Mouse (Mus musculus) gastrocnemius, postnatal 25 days (tissue): ENCODE results near the gene Sirpa. TPM values are rescaled to one million over a fixed set of nuclear protein-coding genes. Genes with fewer than 3 reads are reported as not detected.
A peak's percentile ranks its signal among the peaks of the same experiment; 100 is the strongest.

Source experiments
- DNase-seq: peaks from one replicate; pipeline ENCODE4 v3.0.0; 2022
- long read RNA-seq, 2 experiments: library from polyadenylated mRNA; stranded (forward); transcript quantifications; one replicate each; pipeline ENCODE4 v2.0.0; 2021
- total RNA-seq, 2 experiments: library from RNA; stranded (reverse); gene quantifications; 1 replicate in 1 of 2; 2 replicates in 1 of 2; pipeline ENCODE4 v1.2.3; 2021

Gene Sirpa
- 1 to 10 TPM; 6.7 to 7.9 TPM for total RNA-seq
- long read RNA-seq, experiment 1, partial matches to known transcripts: 0 of 2 reads
- long read RNA-seq, experiment 1, other reads (novel, unspliced or antisense): 1 of 2 reads
- long read RNA-seq, experiment 2, partial matches to known transcripts: 0 of 7 reads
- long read RNA-seq, experiment 2, other reads (novel, unspliced or antisense): 3 of 7 reads

DNA sequence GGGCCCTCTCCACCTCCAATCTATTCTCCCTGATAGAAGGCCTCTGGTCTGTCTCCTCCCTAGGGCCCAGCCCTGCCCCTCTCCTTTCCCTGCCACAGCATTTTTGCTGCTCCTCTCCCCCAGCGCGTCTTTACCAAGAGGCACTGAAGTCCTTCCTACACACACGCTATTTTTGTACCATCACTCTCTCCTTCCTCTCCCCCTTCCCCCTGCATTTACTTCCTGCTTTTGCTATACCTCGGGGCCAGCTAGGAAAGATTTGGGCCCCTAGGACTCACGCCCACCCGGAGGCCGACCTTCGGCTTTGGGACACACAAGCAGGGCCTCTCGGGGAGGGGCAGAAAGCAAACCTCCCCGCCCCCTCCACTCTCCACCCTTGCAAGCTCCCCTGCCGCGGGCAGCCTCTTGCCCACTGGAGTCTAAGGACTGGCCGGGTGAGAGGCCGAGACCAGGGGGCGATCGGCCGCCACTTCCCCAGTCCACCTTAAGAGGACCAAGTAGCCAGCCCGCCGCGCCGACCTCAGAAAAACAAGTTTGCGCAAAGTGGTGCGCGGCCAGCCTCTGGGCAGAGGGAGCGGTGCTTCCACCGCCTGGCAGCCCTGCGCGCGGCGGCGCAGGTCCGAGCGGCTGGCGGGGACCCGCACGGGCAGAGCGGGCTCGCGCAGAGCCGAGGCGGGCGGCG is at the start of gene Sirpa:
TSS of gene Sirpa (plus strand) at position 377 of the 682 bp plus-strand sequence.
- DNase-seq: peak; percentile 80

DNA sequence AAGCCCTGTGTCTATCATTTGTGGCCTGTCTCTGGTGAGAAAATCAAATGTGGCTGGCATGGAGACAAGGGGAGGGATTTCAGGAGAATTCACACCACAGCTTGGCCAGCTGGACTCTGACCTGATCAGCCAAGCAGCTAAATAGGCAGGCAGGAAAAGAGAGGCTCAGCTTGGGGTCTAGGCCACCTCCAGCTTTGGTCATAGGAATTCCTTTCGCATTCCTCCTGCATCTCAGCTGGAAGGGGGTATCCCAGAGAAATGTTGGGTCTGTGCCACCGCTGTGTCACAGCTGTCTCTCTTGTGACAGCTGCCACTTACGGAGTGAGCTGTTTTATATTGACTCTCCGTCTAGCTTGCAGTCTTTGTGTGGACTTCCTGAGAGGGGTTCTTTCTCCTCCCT is 48.2 kb upstream of the Sirpa start:
- DNase-seq: no peak

DNA sequence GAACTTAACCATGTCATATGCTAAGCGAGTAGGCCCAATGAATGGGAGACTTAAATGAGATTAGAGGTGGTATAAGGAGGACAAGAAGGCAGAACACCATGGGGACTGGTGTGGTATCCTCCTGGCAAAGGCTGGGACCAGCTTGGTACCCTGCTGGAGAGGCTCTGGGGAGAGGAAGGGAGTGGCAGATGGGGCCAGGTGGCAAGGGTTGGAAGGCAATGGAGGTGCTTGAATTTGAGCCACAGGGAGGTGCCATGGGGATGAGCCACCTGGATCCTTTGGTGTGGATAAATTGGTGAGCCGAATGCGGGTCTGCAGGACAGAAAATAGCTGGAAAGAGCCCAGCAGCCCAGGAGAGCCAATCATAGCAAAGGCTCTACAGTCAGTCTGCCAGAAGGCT is 47.7 kb upstream of the Sirpa start:
- no peak for DNase-seq

DNA sequence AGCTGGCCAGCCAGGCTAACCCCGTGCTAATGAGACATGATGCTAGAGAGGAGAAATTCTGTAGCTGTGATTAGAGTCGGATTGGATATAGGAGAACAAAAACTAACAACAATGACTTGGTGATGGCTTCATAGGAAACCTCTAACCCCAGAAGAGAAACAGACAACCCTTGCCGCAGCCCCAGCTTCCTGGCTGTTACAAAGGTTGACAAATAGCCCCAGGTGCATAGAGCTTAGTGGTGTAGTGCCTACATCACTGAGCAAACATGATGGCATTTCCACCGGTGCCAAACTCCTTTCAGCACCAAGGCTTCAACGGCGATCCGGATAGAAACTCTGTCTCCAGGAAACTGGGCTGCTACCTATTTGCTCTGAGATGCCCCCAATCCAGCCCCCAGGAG is 47.0 kb upstream of the Sirpa start:
- DNase-seq: no peak

DNA sequence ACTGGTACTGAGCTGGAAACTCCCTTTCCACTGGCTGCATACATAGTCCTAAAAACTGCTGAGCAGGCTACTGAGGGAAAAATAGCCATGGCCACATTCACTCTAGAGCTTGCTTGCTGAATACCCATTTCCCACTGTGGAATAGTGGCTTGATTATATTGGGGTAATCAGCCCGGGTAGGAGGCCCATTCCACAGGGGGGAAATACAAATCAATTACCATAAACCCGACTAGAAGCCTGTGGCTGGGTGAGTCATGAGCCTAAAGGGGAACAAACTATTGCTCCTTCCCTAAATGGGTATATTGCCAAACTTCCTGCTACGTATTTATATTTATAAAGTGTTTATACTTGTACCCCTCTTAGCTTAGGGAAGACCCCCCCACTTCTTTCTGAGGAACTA is 45.9 kb upstream of the Sirpa start:
- DNase-seq: no peak

DNA sequence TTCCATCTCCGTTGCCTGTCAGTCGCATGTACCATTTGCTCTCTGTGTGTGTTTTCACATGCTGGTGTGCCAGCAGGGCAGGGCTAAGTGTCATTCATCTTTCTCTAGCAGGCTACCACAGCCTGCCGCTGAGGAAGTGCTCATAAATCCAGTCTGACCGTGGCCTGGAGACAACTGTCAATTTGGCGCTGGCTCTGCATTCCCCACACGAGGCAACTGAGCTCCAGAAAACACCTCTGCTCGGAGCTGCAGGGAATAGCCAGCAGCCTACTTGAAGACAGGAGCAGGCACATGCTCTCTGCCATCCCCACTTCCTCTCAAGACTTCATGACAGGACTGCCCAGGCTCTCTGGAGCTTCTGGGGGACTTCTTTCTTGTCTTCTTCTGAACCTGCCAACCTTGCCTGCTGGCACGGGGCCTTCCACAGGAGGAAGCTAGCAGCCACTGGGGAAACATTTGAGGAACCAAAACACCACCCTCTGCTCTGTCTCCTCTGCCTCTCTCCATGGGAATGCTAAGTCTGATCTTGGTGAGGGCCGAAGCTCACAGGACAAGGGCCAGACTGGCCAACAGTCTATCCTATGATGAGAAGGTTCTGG is 43.0 kb upstream of the Sirpa start:
- peak; percentile 39 for DNase-seq

DNA sequence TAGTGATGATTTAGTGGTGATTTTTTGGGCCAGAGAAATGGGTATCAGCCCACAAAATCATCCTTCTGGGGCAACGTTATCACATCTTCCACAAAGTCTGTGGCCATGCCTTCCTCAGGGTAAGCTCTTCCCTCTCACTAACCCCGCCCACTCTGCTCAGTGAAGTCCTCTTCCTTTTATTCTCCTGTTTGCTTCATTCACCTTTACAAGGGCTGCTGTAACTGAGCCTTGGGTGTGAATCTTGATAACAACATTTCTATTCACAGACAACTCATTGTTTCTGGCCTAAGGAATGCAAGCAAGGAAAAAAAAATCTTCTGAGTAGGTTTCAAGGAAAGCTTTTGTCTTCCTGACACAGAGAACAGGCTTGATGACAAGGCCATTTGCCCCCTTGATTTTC is 41.9 kb upstream of the Sirpa start:
- DNase-seq: no peak

DNA sequence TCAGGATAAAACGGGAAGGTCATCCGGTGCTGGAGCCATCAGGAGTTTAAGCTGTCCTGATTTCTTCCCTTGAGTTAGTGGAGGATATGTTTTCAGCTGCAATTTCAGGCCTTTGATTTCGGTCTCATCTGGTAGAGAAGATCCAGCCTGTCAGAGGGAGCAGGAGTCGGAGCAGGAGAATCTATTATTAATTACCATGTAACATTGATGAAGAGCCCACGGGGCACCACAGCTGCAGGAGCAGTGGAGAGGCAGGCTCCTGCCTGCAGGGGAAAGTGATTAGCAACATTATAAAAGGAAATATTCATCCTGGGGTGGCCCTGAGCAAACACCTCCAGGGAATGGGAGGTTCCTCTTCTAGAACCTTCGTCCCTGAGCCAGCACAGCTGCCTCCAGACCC is 36.6 kb upstream of the Sirpa start:
- no peak for DNase-seq

DNA sequence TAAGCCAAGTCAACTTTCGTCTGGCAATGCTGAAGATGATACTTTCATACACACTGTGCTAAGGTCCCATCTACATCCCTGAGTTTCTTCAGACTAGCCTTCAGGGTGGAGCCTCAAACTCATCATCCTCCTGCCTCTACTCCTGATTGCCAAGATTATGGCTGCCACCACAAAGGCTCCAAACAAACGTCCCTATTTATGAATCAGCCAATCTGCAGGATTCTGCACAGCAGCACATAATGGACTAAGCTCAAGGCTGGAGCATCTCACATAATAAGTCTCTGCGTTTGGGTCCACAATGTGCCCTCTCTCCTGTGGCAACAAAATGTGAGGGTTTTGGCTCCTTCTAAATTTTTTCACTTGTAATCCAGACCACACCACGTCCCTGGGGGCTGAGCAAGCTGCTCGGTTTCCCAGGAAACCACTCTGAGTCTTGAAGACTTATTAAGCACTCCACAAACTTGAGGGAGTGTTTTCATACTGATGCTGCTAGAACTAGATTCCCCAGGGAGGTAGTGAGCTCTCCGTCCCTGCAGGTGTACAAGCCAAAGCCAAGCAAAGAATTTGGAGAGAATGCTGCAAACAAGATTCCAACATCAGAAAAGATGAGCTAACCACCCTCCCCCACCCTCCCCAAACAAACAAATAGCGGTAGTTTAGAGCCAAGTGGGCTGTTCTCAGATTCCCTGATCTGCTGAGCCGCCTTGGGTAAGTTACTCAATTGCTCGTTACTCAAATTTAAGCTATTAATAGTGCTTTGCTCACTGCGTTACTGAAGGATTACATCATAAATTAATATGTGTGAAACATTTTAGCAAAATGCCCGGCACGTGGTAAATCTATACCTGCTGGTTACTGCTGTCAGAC is 34.4 kb upstream of the Sirpa start:
- peak; percentile 60 for DNase-seq

DNA sequence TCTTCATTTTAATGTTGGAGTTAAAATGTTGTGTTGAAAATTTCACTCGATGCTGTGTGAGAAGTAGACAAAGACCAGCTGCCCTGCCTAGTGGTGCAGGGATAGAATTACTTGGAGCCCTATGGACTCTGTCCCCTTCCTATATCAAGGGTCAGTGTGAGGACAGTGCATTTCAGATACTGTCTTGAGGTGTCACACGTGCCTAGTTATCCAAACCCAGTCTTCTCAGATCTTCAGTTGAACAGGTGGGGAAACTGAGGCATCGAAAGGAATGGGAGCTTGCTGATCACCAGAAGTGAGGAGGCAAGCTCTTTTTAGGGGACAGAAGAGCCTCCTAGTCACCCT is 33.8 kb upstream of the Sirpa start:
- DNase-seq: no peak

DNA sequence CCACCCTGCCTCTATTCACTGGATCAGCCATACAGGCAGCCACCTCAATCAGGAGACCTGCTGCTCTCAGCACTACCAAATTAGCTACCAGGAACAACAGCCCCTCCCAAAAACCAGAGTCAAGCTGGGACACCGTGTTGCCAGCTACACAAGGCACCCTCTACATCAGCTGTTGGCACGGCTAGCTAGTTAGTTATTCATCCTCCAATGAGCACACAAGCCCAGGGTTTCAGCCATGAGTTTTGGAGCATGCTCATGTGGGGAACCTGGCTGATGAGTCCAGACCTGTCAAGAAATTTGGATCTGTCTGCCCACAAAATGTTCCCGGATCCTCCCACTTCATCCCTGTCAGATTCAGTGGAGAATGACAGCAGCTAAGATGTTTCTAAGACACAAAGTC is 30.8 kb upstream of the Sirpa start:
- DNase-seq: no peak

DNA sequence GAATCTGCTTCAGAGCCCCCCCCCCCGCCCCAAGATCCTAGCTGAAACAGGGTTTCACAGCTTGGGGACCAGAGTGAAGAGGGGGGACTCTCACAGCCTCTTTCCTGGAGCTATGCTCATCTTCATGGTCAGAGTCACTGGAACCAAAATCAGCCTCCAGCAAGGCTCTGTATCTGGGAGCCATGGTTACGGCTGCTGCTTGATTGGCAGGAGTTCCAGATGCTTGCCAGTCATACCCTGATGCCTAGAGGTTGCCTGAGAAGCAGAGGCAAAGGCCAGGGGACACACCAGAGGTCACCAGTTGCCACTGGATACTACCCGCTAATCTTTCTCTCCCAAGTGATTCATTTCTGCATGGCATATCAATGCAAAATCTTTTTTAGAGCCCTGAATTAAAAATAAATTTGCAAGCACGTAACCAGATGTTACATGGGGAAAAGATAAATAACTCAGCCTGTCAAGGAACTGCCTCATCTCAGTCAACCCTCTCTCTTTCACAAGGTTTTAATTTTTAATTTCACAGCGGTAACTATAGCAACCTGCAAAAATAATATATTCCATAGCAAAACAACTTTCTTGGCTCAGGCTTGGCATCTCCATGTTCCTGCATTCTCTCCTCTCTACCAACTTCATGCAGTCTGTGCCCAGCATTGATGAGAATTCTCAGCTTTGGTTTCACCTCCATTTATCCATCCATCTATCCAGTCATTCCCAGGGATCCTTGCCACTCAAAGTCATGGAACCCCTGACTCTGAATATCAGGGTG is 28.5 kb upstream of the Sirpa start:
- no peak for DNase-seq

DNA sequence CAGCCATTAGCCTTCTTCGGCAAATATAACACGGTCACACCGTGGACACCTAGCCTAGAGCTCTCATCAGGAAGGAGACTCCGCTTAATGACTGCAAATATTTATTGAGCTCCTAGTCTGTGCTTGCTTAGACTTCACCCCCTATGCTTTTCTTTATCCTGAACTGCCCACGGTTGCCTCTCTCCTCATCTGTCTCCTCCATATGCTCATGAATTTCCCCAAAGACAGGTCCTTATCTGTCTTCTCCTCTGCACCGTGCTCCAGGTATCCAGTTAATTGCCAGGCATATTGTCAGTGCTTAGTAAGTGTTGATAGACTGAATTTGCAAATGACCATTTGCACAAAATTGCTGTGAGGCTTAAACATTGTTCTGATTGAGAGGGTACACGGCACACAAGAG is 23.5 kb upstream of the Sirpa start:
- no peak for DNase-seq

DNA sequence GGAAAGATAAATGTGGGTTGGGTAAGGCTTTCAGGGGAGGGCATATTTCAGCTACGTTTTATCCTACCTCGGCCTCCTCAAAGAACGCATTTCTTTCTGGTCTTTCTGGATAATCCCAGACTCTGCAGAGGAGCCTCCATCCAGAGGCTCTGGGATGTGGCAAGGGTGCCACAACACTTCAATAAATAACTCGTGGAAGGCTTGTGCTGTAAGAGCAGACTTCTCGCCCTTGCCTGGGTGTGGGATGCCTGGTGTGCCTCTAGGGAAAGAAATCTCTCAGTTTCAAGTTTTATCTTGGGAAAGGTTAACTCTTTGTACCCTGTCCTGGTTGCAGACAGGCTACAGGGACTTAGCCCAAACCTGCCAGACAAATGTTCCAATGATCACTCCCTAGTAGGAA is 23.1 kb upstream of the Sirpa start:
- DNase-seq: no peak

DNA sequence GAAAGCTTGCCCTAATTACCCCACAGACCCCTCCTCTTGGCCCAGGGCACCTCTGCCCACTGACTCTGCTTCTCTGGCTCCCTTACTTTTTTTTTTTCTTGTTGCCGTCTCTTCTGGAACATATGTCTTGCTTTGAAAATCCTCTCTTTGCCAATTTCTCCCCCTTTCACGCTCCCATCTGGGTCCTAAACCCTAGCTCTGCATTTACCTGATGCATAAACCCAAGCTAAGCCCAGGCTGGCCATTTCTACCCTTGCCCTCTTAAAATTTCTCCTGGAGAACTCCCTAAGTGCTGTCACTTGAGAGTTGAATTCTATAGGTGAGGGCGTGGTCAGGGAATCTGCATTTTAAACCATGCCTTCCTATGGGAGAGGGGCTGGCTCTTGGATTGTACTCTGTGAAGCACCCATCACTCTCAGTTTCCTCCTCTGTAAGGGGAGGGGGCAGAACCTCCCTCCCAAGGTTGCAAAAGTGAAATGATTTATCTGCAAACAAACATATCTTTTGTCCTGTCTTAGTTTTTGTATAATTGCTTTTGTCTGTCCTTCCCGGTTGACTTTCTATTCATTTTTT is 18.8 kb upstream of the Sirpa start:
- DNase-seq: no peak

DNA sequence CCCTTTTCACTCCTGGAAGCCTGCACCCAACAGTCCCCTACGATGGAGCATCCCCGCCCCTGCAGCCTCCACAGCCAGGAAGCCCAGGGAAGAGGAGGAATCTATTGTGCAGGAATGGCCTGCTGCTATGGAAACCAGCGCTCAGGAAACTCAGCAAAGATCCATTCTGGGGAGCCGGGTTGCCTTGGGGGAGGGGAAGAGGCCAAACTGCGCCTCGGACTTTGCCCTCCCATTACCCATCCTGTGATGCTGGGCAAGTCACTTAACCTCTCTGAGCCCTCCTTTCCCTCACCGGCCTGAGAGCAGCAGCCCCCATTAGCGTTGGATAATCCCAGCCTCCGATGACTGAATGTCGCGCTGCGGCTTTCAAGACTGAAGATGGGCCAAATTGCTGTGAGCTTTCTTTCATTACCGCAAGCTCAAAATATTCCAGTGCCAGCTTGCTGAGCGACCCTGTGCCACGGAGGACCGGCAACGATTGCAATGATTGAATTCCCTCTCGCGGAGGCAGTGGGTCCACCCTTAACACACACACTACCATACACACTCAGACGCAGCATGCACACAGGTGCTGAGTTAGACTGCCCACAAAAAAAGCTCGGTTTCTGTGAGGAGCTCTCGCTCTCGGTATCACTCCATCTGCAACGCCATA is 18.1 kb upstream of the Sirpa start:
- DNase-seq: no peak

DNA sequence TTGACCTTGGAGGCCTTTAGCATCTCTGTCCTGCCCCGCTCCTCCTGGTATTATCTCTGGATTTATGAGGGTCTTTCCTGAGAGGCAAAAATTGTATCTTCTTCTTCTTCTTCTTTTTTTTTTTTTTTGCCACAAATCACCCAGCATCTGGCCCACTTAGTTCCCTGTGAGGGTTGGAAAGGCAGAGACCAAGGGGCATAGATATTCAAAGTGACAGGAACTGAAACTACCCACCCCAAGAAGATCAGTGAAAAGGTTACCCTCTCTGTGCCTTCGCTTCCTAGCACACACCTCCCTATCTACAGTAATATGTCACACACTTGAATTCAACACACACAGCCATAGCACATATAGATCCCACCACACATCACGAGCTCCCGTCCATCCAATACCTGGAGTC is 17.5 kb upstream of the Sirpa start:
- DNase-seq: no peak

DNA sequence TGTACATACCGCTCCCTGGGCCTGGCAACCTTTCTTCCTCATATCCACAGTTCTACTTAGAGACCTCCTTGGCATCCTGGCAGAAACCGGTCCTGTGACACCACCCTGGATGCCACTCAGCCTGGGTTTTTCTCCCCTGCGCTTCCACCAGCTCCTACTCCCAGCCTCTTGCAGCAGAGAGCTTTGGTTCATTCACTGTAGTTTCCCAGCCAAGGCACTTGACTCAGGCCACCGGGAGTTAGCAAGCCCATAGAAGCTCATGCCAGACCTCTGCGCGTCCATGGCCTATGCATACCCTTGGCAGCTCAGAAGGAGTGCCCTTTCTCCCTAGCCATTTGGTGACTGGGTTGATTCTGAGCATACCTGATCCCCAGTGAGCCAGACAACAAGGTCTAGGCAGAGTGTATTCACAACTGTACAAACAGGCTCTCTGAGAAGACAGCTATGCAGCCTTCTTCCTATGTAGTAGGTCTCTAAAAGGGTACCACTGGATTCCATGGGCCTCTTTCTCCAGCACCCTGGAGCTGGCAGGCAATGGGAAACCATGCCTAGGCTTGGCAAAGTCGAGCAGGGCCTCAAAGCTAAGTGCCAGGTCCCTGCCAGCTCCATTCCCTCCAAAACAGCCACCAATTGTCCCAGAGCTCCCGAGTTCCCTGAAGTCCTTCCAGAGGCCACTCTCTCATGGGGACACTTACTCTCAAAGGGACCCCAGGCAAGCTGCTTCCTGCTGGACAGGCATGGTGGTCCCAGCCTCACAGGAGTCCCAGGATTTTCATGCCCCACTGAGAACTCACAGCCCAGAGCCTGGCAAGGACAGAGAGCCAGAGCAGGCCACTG is 15.8 kb upstream of the Sirpa start:
- DNase-seq: no peak

DNA sequence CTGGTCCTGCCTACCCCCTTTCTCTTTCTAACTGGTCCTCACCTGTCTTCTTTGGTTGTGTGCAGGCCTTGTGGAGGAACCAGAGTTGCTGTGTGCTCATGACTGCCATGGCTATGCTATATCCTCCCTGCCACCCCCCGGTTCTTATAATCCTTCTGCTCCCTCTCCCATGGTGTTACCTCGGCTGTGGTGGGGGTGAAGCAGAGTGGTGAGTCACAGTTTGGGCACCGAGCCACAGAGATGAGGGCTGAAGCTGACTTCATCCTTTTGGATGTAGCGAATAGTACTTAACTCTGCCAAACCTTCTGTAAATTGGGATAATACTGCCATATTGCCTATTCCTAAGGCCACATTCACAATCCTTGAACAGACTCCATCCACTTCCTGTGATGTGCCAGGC is 12.0 kb upstream of the Sirpa start:
- DNase-seq: peak; percentile 33

DNA sequence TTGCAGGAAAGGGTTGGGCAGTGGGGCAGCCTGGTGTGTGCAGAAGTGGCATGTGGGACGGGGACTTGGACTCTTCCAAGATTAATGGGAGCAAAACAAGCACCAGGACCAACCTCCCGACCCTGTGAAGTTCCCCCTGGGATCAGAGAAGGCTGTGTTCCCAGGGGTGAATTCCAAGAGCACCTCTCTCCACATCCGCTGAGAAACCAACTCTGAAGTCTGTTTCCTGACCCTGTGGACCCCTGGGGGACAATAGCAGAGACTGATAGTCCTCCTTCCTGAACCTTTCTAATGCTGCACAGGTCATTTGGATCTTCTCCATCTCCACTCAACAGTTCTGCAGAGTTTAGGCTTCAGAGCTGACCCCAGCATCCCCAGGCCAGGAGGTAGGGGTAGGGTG is 10.8 kb upstream of the Sirpa start:
- DNase-seq: no peak

DNA sequence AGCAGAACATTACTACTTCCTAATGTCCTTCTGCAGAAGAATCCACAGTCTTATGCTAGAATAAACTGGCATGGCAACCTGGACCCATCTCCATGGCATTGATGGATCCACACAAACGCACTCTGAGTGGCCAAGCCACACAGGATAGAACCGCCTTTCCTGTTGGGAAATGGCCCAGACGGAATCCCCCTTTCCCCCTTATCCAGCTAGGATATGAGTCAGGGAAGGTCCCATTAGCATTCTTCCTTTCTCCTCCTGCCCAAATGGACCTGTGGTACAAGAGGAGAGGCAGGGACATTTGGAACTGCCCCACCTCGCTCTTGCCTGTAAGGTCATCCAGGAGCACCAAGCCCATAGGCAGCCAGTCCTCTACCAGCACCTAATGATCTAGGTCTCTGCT is 10.4 kb upstream of the Sirpa start:
- DNase-seq: no peak
